Mouse (Mus musculus): ENCODE results near the gene Taar8b. TPM values are rescaled to one million over a fixed set of nuclear protein-coding genes. Genes with fewer than 3 reads are reported as not detected.

Taar8b gene
- not detected for polyA plus RNA-seq (2014; fragmentation: Illumina TruSeq; extraction: RNeasy Lipid Tissue Mini Kit (QIAGEN cat#74804); ENCODE audit: low read depth, low replicate concordance)

DNA sequence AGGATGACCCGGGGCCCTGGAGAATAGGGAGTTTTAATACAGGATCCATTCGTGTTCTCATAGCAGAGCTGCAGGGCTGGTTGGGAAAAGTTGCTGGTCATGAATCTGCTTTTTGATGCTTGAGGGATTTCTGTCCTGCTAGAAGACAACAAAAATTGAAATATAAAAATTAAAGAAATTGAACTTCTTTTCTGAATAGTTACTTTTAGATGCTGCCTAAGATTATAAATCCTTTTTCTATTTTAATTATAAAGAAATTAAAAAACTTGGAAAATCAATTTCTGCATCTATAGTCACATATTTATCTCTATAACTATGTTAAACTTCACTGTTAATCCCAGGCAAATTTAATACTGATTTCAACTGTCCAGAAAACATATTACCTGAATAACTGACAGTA, at the start of gene Taar8b:
Gene Taar8b, minus strand, starts transcription at position 101 of the 400 bp plus-strand sequence.

GRCm38 (mm10) chr10:24109434-24109833, 17.3 kb upstream of the Taar8b start, which contains the start of gene Taar9:
Gene Taar9 (minus strand): TSS chr10:24109534.

GRCm38 (mm10) chr10:24101812-24102211, 9.7 kb upstream of the Taar8b start, which contains the start of gene Taar8c:
Gene Taar8c (minus strand): TSS chr10:24101912.

GRCm38 (mm10) chr10:24076200-24076599, 15.9 kb downstream of the Taar8b start, which contains the start of gene Taar8a:
Gene Taar8a (plus strand): TSS chr10:24076500.

GRCm38 (mm10) chr10:24049210-24049609, 42.9 kb downstream of the Taar8b start, which contains the start of gene Taar7f:
Gene Taar7f (plus strand): TSS chr10:24049510.

Other genes with a start within 250 kb of the Taar8b start
- 0.34 TPM for gene Vnn3, start 240.8 kb downstream of the Taar8b start, polyA plus RNA-seq (2014; fragmentation: Illumina TruSeq; extraction: RNeasy Lipid Tissue Mini Kit (QIAGEN cat#74804); ENCODE audit: low read depth, low replicate concordance)
- gene Vnn1, start 197.6 kb downstream of the Taar8b start, polyA plus RNA-seq (2014; fragmentation: Illumina TruSeq; extraction: RNeasy Lipid Tissue Mini Kit (QIAGEN cat#74804); ENCODE audit: low read depth, low replicate concordance), result 0.55 TPM
- not detected for gene Taar1, start 171.9 kb downstream of the Taar8b start, polyA plus RNA-seq (2014; fragmentation: Illumina TruSeq; extraction: RNeasy Lipid Tissue Mini Kit (QIAGEN cat#74804); ENCODE audit: low read depth, low replicate concordance)
- gene Taar2, start 153.7 kb downstream of the Taar8b start, polyA plus RNA-seq (2014; fragmentation: Illumina TruSeq; extraction: RNeasy Lipid Tissue Mini Kit (QIAGEN cat#74804); ENCODE audit: low read depth, low replicate concordance), result not detected
- gene Taar3, start 142.7 kb downstream of the Taar8b start, polyA plus RNA-seq (2014; fragmentation: Illumina TruSeq; extraction: RNeasy Lipid Tissue Mini Kit (QIAGEN cat#74804); ENCODE audit: low read depth, low replicate concordance), result not detected
- gene Taar4, start 131.8 kb downstream of the Taar8b start, polyA plus RNA-seq (2014; fragmentation: Illumina TruSeq; extraction: RNeasy Lipid Tissue Mini Kit (QIAGEN cat#74804); ENCODE audit: low read depth, low replicate concordance), result not detected
- not detected for gene Taar5, start 121.6 kb downstream of the Taar8b start, polyA plus RNA-seq (2014; fragmentation: Illumina TruSeq; extraction: RNeasy Lipid Tissue Mini Kit (QIAGEN cat#74804); ENCODE audit: low read depth, low replicate concordance)
- gene Taar6, start 106.6 kb downstream of the Taar8b start, polyA plus RNA-seq (2014; fragmentation: Illumina TruSeq; extraction: RNeasy Lipid Tissue Mini Kit (QIAGEN cat#74804); ENCODE audit: low read depth, low replicate concordance), result not detected
- not detected for gene Taar7a, start 98.8 kb downstream of the Taar8b start, polyA plus RNA-seq (2014; fragmentation: Illumina TruSeq; extraction: RNeasy Lipid Tissue Mini Kit (QIAGEN cat#74804); ENCODE audit: low read depth, low replicate concordance)
- gene Taar7b, start 92.4 kb downstream of the Taar8b start, polyA plus RNA-seq (2014; fragmentation: Illumina TruSeq; extraction: RNeasy Lipid Tissue Mini Kit (QIAGEN cat#74804); ENCODE audit: low read depth, low replicate concordance), result not detected
- gene Taar7d, start 65.1 kb downstream of the Taar8b start, polyA plus RNA-seq (2014; fragmentation: Illumina TruSeq; extraction: RNeasy Lipid Tissue Mini Kit (QIAGEN cat#74804); ENCODE audit: low read depth, low replicate concordance), result not detected
- not detected for gene Taar7e, start 54.7 kb downstream of the Taar8b start, polyA plus RNA-seq (2014; fragmentation: Illumina TruSeq; extraction: RNeasy Lipid Tissue Mini Kit (QIAGEN cat#74804); ENCODE audit: low read depth, low replicate concordance)
- not detected for gene Taar7f, start 42.8 kb downstream of the Taar8b start, polyA plus RNA-seq (2014; fragmentation: Illumina TruSeq; extraction: RNeasy Lipid Tissue Mini Kit (QIAGEN cat#74804); ENCODE audit: low read depth, low replicate concordance)
- not detected for gene Taar8a, start 15.8 kb downstream of the Taar8b start, polyA plus RNA-seq (2014; fragmentation: Illumina TruSeq; extraction: RNeasy Lipid Tissue Mini Kit (QIAGEN cat#74804); ENCODE audit: low read depth, low replicate concordance)
- gene Taar8c, start 9.6 kb upstream of the Taar8b start, polyA plus RNA-seq (2014; fragmentation: Illumina TruSeq; extraction: RNeasy Lipid Tissue Mini Kit (QIAGEN cat#74804); ENCODE audit: low read depth, low replicate concordance), result not detected
- gene Taar9, start 17.2 kb upstream of the Taar8b start, polyA plus RNA-seq (2014; fragmentation: Illumina TruSeq; extraction: RNeasy Lipid Tissue Mini Kit (QIAGEN cat#74804); ENCODE audit: low read depth, low replicate concordance), result not detected
- gene Stx7, start 57.0 kb upstream of the Taar8b start, polyA plus RNA-seq (2014; fragmentation: Illumina TruSeq; extraction: RNeasy Lipid Tissue Mini Kit (QIAGEN cat#74804); ENCODE audit: low read depth, low replicate concordance), result 47.7 TPM
- 0.60 TPM for gene Moxd1, start 131.2 kb upstream of the Taar8b start, polyA plus RNA-seq (2014; fragmentation: Illumina TruSeq; extraction: RNeasy Lipid Tissue Mini Kit (QIAGEN cat#74804); ENCODE audit: low read depth, low replicate concordance)